Mouse (Mus musculus): Measurements from ENCODE around the gene Pigb. TPM values are rescaled to one million over a fixed set of nuclear protein-coding genes. Genes with fewer than 3 reads are reported as not detected.

The Pigb gene
- polyA plus RNA-seq, 1 experiment from 2014 or later, result 6.3 TPM

GRCm38 (mm10) chr9:73047906-73048305 lies 7.7 kb upstream of the Pigb start:
- no peak for DNase-seq (ENCODE audit: low spot score)

GRCm38 (mm10) chr9:73045711-73046110 lies 5.5 kb upstream of the Pigb start:
- DNase-seq (ENCODE audit: low spot score), result no peak

GRCm38 (mm10) chr9:73045204-73045603 lies 5.0 kb upstream of the Pigb start:
- no peak for DNase-seq (ENCODE audit: low spot score)

- peak; percentile 89 for DNase-seq (ENCODE audit: low spot score)
These were observed 4.2 kb upstream of the Pigb start, which contains the start of gene Rab27a for GRCm38 (mm10) chr9:73044146-73045079. Rab27a (plus strand) TSS chr9:73044854.

GRCm38 (mm10) chr9:73039222-73039945 lies 794 bp downstream of the Pigb start:
- peak; percentile 90 for DNase-seq (ENCODE audit: low spot score)

- no peak for DNase-seq (ENCODE audit: low spot score)
These were observed 6.8 kb downstream of the Pigb start for GRCm38 (mm10) chr9:73033406-73033805.

GRCm38 (mm10) chr9:73031421-73031820 lies 8.8 kb downstream of the Pigb start:
- DNase-seq (ENCODE audit: low spot score), result no peak

- DNase-seq (ENCODE audit: low spot score), result no peak
These were observed 9.7 kb downstream of the Pigb start for GRCm38 (mm10) chr9:73030443-73030842.

- no peak for DNase-seq (ENCODE audit: low spot score)
These were observed 14.2 kb downstream of the Pigb start for GRCm38 (mm10) chr9:73025818-73026636.

- DNase-seq (ENCODE audit: low spot score), result no peak
These were observed 19.5 kb downstream of the Pigb start for GRCm38 (mm10) chr9:73020566-73021097.

GRCm38 (mm10) chr9:73019841-73020240 lies 20.3 kb downstream of the Pigb start:
- no peak for DNase-seq (ENCODE audit: low spot score)

- no peak for DNase-seq (ENCODE audit: low spot score)
These were observed 25.5 kb downstream of the Pigb start for GRCm38 (mm10) chr9:73014724-73015123.

- no peak for DNase-seq (ENCODE audit: low spot score)
These were observed 27.5 kb downstream of the Pigb start for GRCm38 (mm10) chr9:73012629-73013028.

GRCm38 (mm10) chr9:73008384-73008783 lies 31.8 kb downstream of the Pigb start:
- DNase-seq (ENCODE audit: low spot score), result no peak

- peak; percentile 16 for DNase-seq (ENCODE audit: low spot score)
These were observed 34.0 kb downstream of the Pigb start for GRCm38 (mm10) chr9:73006175-73006574.

GRCm38 (mm10) chr9:73005106-73005505 lies 35.1 kb downstream of the Pigb start:
- no peak for DNase-seq (ENCODE audit: low spot score)

- DNase-seq (ENCODE audit: low spot score), result no peak
These were observed 36.1 kb downstream of the Pigb start for GRCm38 (mm10) chr9:73004076-73004475.

GRCm38 (mm10) chr9:73002177-73002576 lies 38.0 kb downstream of the Pigb start:
- DNase-seq (ENCODE audit: low spot score), result no peak

GRCm38 (mm10) chr9:73001314-73002011 lies 38.7 kb downstream of the Pigb start:
- DNase-seq (ENCODE audit: low spot score), result no peak

- DNase-seq (ENCODE audit: low spot score), result no peak
These were observed 39.7 kb downstream of the Pigb start for GRCm38 (mm10) chr9:73000487-73000886.

GRCm38 (mm10) chr9:72996806-72997205 lies 43.4 kb downstream of the Pigb start:
- no peak for DNase-seq (ENCODE audit: low spot score)
